Mouse (Mus musculus) midbrain, embryonic 14.5 days (tissue): Measurements from ENCODE around the gene Hmga1b. TPM values are rescaled to one million over a fixed set of nuclear protein-coding genes. Genes with fewer than 3 reads are reported as not detected.

ENCODE experiments used
- ATAC-seq: fragments of 200-750 bp; cut with Nextera tagmentation; 2 replicates; pipeline ENCODE4 v1.8.0; 2017; ENCODE audit warnings: moderate number of reproducible peaks, moderate library complexity; ENCODE audit not compliant: low FRiP score, low TSS enrichment
- DNase-seq: peaks from one replicate; pipeline ENCODE4 v3.0.0-alpha.2; 2015
- H3K27ac ChIP-seq: fragments of 300-500 bp; sonication (generic); replicated peaks from 2 replicates; pipeline ENCODE4 v1.5.1; 2014; ENCODE audit warnings: mild to moderate bottlenecking, low read depth, low read length, moderate library complexity
- H3K27me3 ChIP-seq: fragments of 300-500 bp; sonication (generic); 2 replicates; pipeline ENCODE4 v1.6.1; 2014; ENCODE audit warnings: low read length, control low read depth, mixed read lengths; ENCODE audit not compliant: control insufficient read depth, insufficient read depth
- H3K36me3 ChIP-seq: fragments of 300-500 bp; sonication (generic); 2 replicates; pipeline ENCODE4 v1.6.1; 2014; ENCODE audit warnings: low read length, control low read depth; ENCODE audit not compliant: control insufficient read depth, insufficient read depth
- H3K4me1 ChIP-seq: fragments of 300-500 bp; sonication (generic); 2 replicates; pipeline ENCODE4 v1.6.1; 2014; ENCODE audit warnings: mild to moderate bottlenecking, antibody characterized with exemption, low read length, control low read depth; ENCODE audit not compliant: control insufficient read depth, insufficient read depth
- H3K4me2 ChIP-seq: fragments of 300-500 bp; sonication (generic); 2 replicates; pipeline ENCODE4 v1.6.1; 2014; ENCODE audit warnings: mild to moderate bottlenecking, low read length, moderate library complexity
- H3K4me3 ChIP-seq: fragments of 300-500 bp; sonication (generic); replicated peaks from 2 replicates; pipeline ENCODE4 v1.5.1; 2014; ENCODE audit warnings: low read depth, low read length
- H3K9ac ChIP-seq: fragments of 300-500 bp; sonication (generic); replicated peaks from 2 replicates; pipeline ENCODE4 v1.6.1; 2014; ENCODE audit warnings: mild to moderate bottlenecking, low read length, moderate library complexity
- H3K9me3 ChIP-seq: fragments of 300-500 bp; sonication (generic); 2 replicates; pipeline ENCODE4 v1.6.1; 2016; ENCODE audit warnings: low read length, control low read depth, mixed read lengths; ENCODE audit not compliant: control insufficient read depth
- WGBS: fragments of 180-500 bp; shearing (Covaris S2); extraction: QIAGEN DNeasy Blood & Tissue Kit; methylation state at CpG from one replicate; pipeline ENCODE4 v1.1.7; 2014; 5-methylcytosine and 5-hydroxymethylcytosine counted together
- polyA plus RNA-seq: library from polyadenylated mRNA; unstranded; fragments of >200 nt; fragmentation: Nextera tagmentation; extraction: Ambion mirVana; gene quantifications from 2 replicates; pipeline ENCODE4 v1.2.1, GENCODE M21; 2014

The Hmga1b gene
- polyA plus RNA-seq, 1 experiment from 2014 or later: 2.0 TPM

GRCm38 (mm10) chr11:120789355-120789754, 26.8 kb downstream of the Hmga1b start:
- H3K27ac ChIP-seq: no peak overlapping the region
- WGBS: 89% methylated on average over 4 of the region's 4 CpGs
- DNase-seq (no peak), ATAC-seq (no peak)
- H3K9me3 ChIP-seq: no peaks in the 10 kb centered on the region
- H3K27me3 ChIP-seq: no peaks in the 10 kb centered on the region
- H3K4me3 ChIP-seq: no peak overlapping the region
- no peak overlapping the region for H3K9ac ChIP-seq
- H3K4me2 ChIP-seq: no peak overlapping the region
- H3K36me3 ChIP-seq: peaks cover 80% of the 10 kb centered on the region
- peaks cover 7% of the 10 kb centered on the region for H3K4me1 ChIP-seq

- ATAC-seq (no peak), DNase-seq (no peak)
- no peak overlapping the region for H3K4me3 ChIP-seq
- H3K4me2 ChIP-seq: no peak overlapping the region
- peaks cover 80% of the 10 kb centered on the region for H3K36me3 ChIP-seq
- 83% methylated on average over 3 of the region's 3 CpGs for WGBS
- H3K4me1 ChIP-seq: peaks cover 7% of the 10 kb centered on the region
- no peaks in the 10 kb centered on the region for H3K27me3 ChIP-seq
- no peak overlapping the region for H3K9ac ChIP-seq
- no peaks in the 10 kb centered on the region for H3K9me3 ChIP-seq
- H3K27ac ChIP-seq: no peak overlapping the region
Observed at GRCm38 (mm10) chr11:120789810-120790209, 27.2 kb downstream of the Hmga1b start.

GRCm38 (mm10) chr11:120792652-120793051, 30.1 kb downstream of the Hmga1b start:
- Histone ChIP-seq H3K4me2 (no peak overlapping the region), H3K9ac (no peak overlapping the region), H3K9me3 (no peaks in the 10 kb centered on the region), H3K27me3 (no peaks in the 10 kb centered on the region), H3K27ac (no peak overlapping the region), H3K4me1 (peaks cover 12% of the 10 kb centered on the region), H3K4me3 (no peak overlapping the region), H3K36me3 (peaks cover 61% of the 10 kb centered on the region)
- 96% methylated on average over 9 of the region's 9 CpGs for WGBS
- ATAC-seq: no peak
- no peak for DNase-seq

GRCm38 (mm10) chr11:120795756-120796613, 33.4 kb downstream of the Hmga1b start, which contains the start of gene Dus1l:
Gene Dus1l (minus strand): TSS chr11:120796403.
- peak within 1 kb of the TSS; percentile 89 for H3K9ac ChIP-seq
- ATAC-seq: peak; percentile 88
- no peaks in the 10 kb centered on the region for H3K9me3 ChIP-seq
- WGBS: 2% methylated on average over 59 of the region's 59 CpGs
- peak within 1 kb of the TSS; percentile 92 for H3K4me3 ChIP-seq
- H3K27me3 ChIP-seq: no peaks in the 10 kb centered on the region
- peaks cover 12% of the 10 kb centered on the region for H3K4me1 ChIP-seq
- H3K4me2 ChIP-seq: peak within 1 kb of the TSS; percentile 91
- peaks cover 29% of the 10 kb centered on the region for H3K36me3 ChIP-seq
- peak within 1 kb of the TSS; percentile 86 for H3K27ac ChIP-seq
- DNase-seq: peak; percentile 98

GRCm38 (mm10) chr11:120796614-120796946, 34.0 kb downstream of the Hmga1b start:
- Histone ChIP-seq H3K9me3 (no peaks in the 10 kb centered on the region), H3K4me2 (peak overlapping the region; percentile 91), H3K27me3 (no peaks in the 10 kb centered on the region), H3K4me1 (peaks cover 12% of the 10 kb centered on the region), H3K4me3 (peak overlapping the region; percentile 92), H3K36me3 (peaks cover 24% of the 10 kb centered on the region), H3K27ac (peak overlapping the region; percentile 86), H3K9ac (peak overlapping the region; percentile 40; the same call in 1 of the 2 replicates)
- DNase-seq (no peak), ATAC-seq (peak; percentile 13; the same call in 1 of the 2 replicates)
- WGBS: 21% methylated on average over 8 of the region's 8 CpGs

GRCm38 (mm10) chr11:120798244-120798643, 35.6 kb downstream of the Hmga1b start:
- no peak for ATAC-seq
- WGBS: 88% methylated on average over 3 of the region's 3 CpGs

GRCm38 (mm10) chr11:120799316-120799890, 36.8 kb downstream of the Hmga1b start:
- no peaks in the 10 kb centered on the region for H3K27me3 ChIP-seq
- H3K4me1 ChIP-seq: peaks cover 12% of the 10 kb centered on the region
- H3K4me3 ChIP-seq: no peak overlapping the region
- H3K36me3 ChIP-seq: peaks cover under 1% of the 10 kb centered on the region; the same call in 1 of the 2 replicates
- no peak overlapping the region for H3K27ac ChIP-seq
- H3K4me2 ChIP-seq: no peak overlapping the region
- no peaks in the 10 kb centered on the region for H3K9me3 ChIP-seq
- DNase-seq (no peak), ATAC-seq (no peak)
- WGBS: 79% methylated on average over 6 of the region's 6 CpGs
- H3K9ac ChIP-seq: no peak overlapping the region

More at GRCm38 (mm10) chr11:120798244-120798643, 35.6 kb downstream of the Hmga1b start:
- no peak for DNase-seq
- Histone ChIP-seq H3K36me3 (peaks cover 8% of the 10 kb centered on the region; the same call in 1 of the 2 replicates), H3K27ac (no peak overlapping the region), H3K9ac (no peak overlapping the region), H3K4me3 (no peak overlapping the region), H3K4me1 (peaks cover 12% of the 10 kb centered on the region), H3K9me3 (no peaks in the 10 kb centered on the region), H3K27me3 (no peaks in the 10 kb centered on the region), H3K4me2 (no peak overlapping the region)

GRCm38 (mm10) chr11:120800061-120800904, 37.7 kb downstream of the Hmga1b start:
- H3K9ac ChIP-seq: 0 out of 2 replicates have a peak overlapping the region, but pooled peaks have one; percentile 20
- DNase-seq: peak; percentile 95
- peaks cover 6% of the 10 kb centered on the region for H3K36me3 ChIP-seq
- peaks cover 9% of the 10 kb centered on the region for H3K4me1 ChIP-seq
- WGBS: 11% methylated on average over 10 of the region's 10 CpGs
- no peaks in the 10 kb centered on the region for H3K27me3 ChIP-seq
- H3K27ac ChIP-seq: no peak overlapping the region; the same call in 1 of the 2 replicates
- H3K9me3 ChIP-seq: no peaks in the 10 kb centered on the region
- no peak overlapping the region for H3K4me2 ChIP-seq
- H3K4me3 ChIP-seq: 0 out of 2 replicates have a peak overlapping the region, but pooled peaks have one; percentile 2
- 0 out of 2 replicates have a peak, but pooled peaks have one; percentile 56 for ATAC-seq
